Mouse (Mus musculus) heart, postnatal 36 days (tissue): ENCODE data around the gene Cbx8. TPM values are rescaled to one million over a fixed set of nuclear protein-coding genes. Genes with fewer than 3 reads are reported as not detected.

Experiments
- DNase-seq, 2 experiments: peaks; one replicate each; pipeline ENCODE4 v3.0.0; 2021 to 2022
- intact Hi-C: fragments of 180-260 bp; cut with DNase I; formaldehyde crosslinking; loops from one replicate; pipeline ENCODE4 v1.15.1; 2025
- total RNA-seq, 2 experiments: library from RNA; stranded (reverse); gene quantifications; 2 replicates each; pipeline ENCODE4 v1.2.3; 2021

The Cbx8 gene
- total RNA-seq, 2 experiments from 2014 or later: 5.3 to 9.1 TPM

GRCm38 (mm10) chr11:119052661-119053256, 12.0 kb upstream of the Cbx8 start:
- DNase-seq: peak; percentile 46 to 47
- intact Hi-C loops: loop anchor here (1.0 kb wide), 1 partner anchor 138 kb away; no protein-coding TSS in a partner anchor

GRCm38 (mm10) chr11:119051927-119052660, 11.3 kb upstream of the Cbx8 start:
- DNase-seq: peak in 1 of 2 experiments; percentile 15
- intact Hi-C loops: loop anchor here (1.0 kb wide), 1 partner anchor 138 kb away; no protein-coding TSS in a partner anchor

- DNase-seq: no peak
- intact Hi-C loops: no loop called here
Observed at GRCm38 (mm10) chr11:119051426-119051825, 10.7 kb upstream of the Cbx8 start.

GRCm38 (mm10) chr11:119050361-119050760, 9.6 kb upstream of the Cbx8 start:
- no peak for DNase-seq
- intact Hi-C loops: no loop called here

GRCm38 (mm10) chr11:119048133-119048510, 7.4 kb upstream of the Cbx8 start:
- intact Hi-C loops: no loop called here
- no peak for DNase-seq

GRCm38 (mm10) chr11:119047261-119048132, 6.7 kb upstream of the Cbx8 start:
- intact Hi-C loops: no loop called here
- DNase-seq: peak in 1 of 2 experiments; percentile 23

GRCm38 (mm10) chr11:119046601-119047245, 6.0 kb upstream of the Cbx8 start:
- intact Hi-C loops: no loop called here
- DNase-seq: peak; percentile 66 to 75

- intact Hi-C loops: no loop called here
- DNase-seq: peak in 1 of 2 experiments; percentile 50
Observed at GRCm38 (mm10) chr11:119044551-119045337, 4.0 kb upstream of the Cbx8 start.

GRCm38 (mm10) chr11:119043761-119044550, 3.2 kb upstream of the Cbx8 start:
- intact Hi-C loops: no loop called here
- DNase-seq: peak in 1 of 2 experiments; percentile 34

- intact Hi-C loops: no loop called here
Observed at GRCm38 (mm10) chr11:119043273-119043540, 2.4 kb upstream of the Cbx8 start.

GRCm38 (mm10) chr11:119042466-119043272, 1.9 kb upstream of the Cbx8 start:
- intact Hi-C loops: no loop called here
- DNase-seq: peak in 1 of 2 experiments; percentile 14

More at GRCm38 (mm10) chr11:119043273-119043540, 2.4 kb upstream of the Cbx8 start:
- DNase-seq: no peak

- no peak for DNase-seq
- intact Hi-C loops: no loop called here
Observed at GRCm38 (mm10) chr11:119041750-119042465, 1.1 kb upstream of the Cbx8 start.

GRCm38 (mm10) chr11:119041325-119041716, 552 bp upstream of the Cbx8 start:
- intact Hi-C loops: no loop called here
- no peak for DNase-seq

- DNase-seq: no peak
- intact Hi-C loops: no loop called here
Observed at GRCm38 (mm10) chr11:119039732-119040512, 847 bp downstream of the Cbx8 start.

- no peak for DNase-seq
- intact Hi-C loops: no loop called here
Observed at GRCm38 (mm10) chr11:119038744-119039484, 1.9 kb downstream of the Cbx8 start.

- intact Hi-C loops: no loop called here
- no peak for DNase-seq
Observed at GRCm38 (mm10) chr11:119037780-119038401, 2.9 kb downstream of the Cbx8 start.
